Mouse (Mus musculus): Measurements from ENCODE around the gene Olfr693. TPM values are rescaled to one million over a fixed set of nuclear protein-coding genes. Genes with fewer than 3 reads are reported as not detected.
A peak's percentile ranks its signal among the peaks of the same experiment; 100 is the strongest.

The Olfr693 gene
- polyA plus RNA-seq, 1 experiment from 2014 or later, result not detected

DNA sequence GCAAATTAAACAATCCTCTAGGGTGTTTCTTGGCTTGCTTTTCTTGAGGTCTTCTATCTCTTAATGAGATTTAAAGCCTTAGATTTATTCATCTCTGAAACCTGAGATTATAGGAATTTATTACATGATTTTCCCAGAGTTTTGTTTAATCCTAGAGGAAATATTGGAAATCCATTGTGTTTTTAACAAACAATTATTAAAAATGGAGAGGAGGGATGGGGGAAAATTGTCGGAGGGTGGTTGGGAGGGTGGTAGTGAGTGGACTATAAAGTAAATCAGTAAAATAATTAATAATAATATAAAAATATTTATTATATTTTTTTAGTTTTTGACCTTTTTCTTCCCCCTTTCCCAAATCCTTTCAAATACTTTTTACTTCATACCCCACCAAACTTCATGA lies 11.3 kb upstream of the Olfr693 start, which contains the start of gene Olfr694:
Gene Olfr694, minus strand, starts transcription at position 101 of the 400 bp plus-strand sequence.
- H3K9ac ChIP-seq (replicated peaks), result no peak within 1 kb of the TSS
- no peak within 1 kb of the TSS for H3K4me2 ChIP-seq (ENCODE audit: low read depth, low read length)
- DNase-seq (no peak), ATAC-seq (no peak)
- no peaks in the 10 kb centered on the region for H3K4me1 ChIP-seq (ENCODE audit: insufficient read depth)
- no peaks in the 10 kb centered on the region for H3K36me3 ChIP-seq (replicated peaks; ENCODE audit: insufficient read depth, low read length)
- H3K9me3 ChIP-seq (ENCODE audit: low read length), result no peaks in the 10 kb centered on the region
- TF ChIP-seq CTCF (IDR thresholded peaks at IDR 0.05; ENCODE audit: low read depth), result no peak
- no peak for TF ChIP-seq EP300 (IDR thresholded peaks at IDR 0.05; ENCODE audit: low read depth)
- no peaks in the 10 kb centered on the region for H3K27me3 ChIP-seq (ENCODE audit: insufficient read depth, low read length)
- no peak within 1 kb of the TSS for H3K27ac ChIP-seq (ENCODE audit: low read depth)
- WGBS (ENCODE audit: insufficient replicate concordance), result 86% methylated on average over 1 of the region's 1 CpGs
- H3K4me3 ChIP-seq (ENCODE audit: low read depth, low read length), result no peak within 1 kb of the TSS

DNA sequence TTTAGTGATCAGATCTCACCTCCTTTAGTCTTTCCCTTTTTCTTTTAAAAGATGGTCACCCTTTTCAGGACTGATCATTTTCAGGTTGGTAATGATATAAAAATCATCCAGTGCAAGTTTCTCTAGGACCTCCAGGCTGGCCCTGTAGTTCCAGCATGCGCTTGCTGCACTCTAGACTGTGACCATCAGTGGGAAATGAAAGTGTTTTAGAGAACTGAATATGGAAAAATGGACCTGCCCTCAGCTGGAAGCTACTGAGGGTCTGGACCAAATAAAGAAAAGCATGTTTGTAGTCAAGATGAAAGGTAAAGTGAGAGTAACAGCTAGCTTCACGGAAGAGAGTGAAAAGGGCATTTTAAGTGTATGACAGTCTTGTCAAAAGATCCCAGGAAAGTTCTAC lies 5.0 kb upstream of the Olfr693 start:
- no peaks in the 10 kb centered on the region for H3K9me3 ChIP-seq (ENCODE audit: low read length)
- ATAC-seq (no peak), DNase-seq (no peak)
- H3K4me2 ChIP-seq (ENCODE audit: low read depth, low read length), result no peak overlapping the region
- no peaks in the 10 kb centered on the region for H3K4me1 ChIP-seq (ENCODE audit: insufficient read depth)
- no peak overlapping the region for H3K4me3 ChIP-seq (ENCODE audit: low read depth, low read length)
- 69% methylated on average over 2 of the region's 2 CpGs for WGBS (ENCODE audit: insufficient replicate concordance)
- H3K36me3 ChIP-seq (replicated peaks; ENCODE audit: insufficient read depth, low read length), result no peaks in the 10 kb centered on the region
- H3K27me3 ChIP-seq (ENCODE audit: insufficient read depth, low read length), result no peaks in the 10 kb centered on the region
- no peak overlapping the region for H3K9ac ChIP-seq (replicated peaks)
- no peak overlapping the region for H3K27ac ChIP-seq (ENCODE audit: low read depth)
- TF ChIP-seq CTCF (IDR thresholded peaks at IDR 0.05; ENCODE audit: low read depth) (no peak), EP300 (IDR thresholded peaks at IDR 0.05; ENCODE audit: low read depth) (no peak)

DNA sequence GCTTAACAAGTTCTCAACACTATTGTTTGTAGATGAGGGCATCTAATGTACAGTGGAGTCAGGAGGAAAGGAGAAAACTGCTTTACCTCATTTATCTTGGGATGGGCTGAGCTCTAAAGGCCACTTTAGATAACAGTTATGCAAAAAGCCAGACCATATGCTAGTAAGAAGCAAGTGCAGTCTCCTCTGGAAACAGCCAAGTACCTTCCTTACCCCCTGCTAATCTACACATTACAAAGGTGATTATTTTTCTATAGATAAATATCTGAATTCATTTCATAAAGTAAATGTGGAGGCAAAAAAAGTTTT lies 28.1 kb downstream of the Olfr693 start:
- ATAC-seq (peak; percentile 80), DNase-seq (no peak)
- Histone ChIP-seq H3K9me3 (ENCODE audit: low read length) (no peaks in the 10 kb centered on the region), H3K4me2 (ENCODE audit: low read depth, low read length) (no peak overlapping the region), H3K9ac (replicated peaks) (no peak overlapping the region), H3K36me3 (replicated peaks; ENCODE audit: insufficient read depth, low read length) (no peaks in the 10 kb centered on the region), H3K4me1 (ENCODE audit: insufficient read depth) (peaks cover 14% of the 10 kb centered on the region), H3K27me3 (ENCODE audit: insufficient read depth, low read length) (no peaks in the 10 kb centered on the region), H3K27ac (ENCODE audit: low read depth) (peak overlapping the region; percentile 88), H3K4me3 (ENCODE audit: low read depth, low read length) (no peak overlapping the region)
- TF ChIP-seq EP300 (IDR thresholded peaks at IDR 0.05; ENCODE audit: low read depth) (no peak), CTCF (IDR thresholded peaks at IDR 0.05; ENCODE audit: low read depth) (no peak)

DNA sequence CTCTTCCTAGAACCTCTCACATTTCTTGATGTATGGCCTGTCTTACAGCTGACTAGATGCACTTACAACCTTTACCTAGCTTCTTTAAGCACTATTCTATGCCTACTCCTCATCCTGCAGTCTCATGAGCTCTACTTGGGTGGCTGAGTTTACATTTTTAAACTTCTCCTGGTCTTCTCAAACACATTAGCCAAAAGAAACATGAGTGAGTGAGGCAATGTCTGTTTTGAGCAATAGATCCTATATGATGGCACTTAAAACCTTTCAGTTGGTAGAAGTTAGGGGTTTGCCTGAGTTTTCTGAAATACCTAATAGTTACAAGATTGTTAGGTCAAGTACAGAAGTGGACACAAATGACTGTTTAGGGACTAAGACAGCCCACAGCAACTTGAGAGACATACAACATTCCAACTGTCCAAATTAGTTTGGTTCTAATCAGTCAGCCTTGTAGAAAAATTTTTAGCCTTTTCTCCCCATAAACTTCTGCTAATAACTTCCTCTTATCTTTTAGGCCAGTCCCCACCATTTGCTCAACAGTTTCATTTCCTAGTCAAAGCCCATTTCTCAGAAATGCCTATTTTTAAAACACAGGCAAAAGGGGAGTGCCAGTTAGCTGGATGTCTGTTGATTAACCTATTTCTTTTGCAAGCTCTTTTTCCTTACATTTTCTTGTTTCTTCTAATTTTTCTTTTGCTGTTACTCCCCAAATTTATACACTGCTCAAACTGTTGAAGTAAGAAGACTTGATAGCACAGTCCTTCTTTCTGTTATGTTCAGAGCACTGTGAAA lies 28.6 kb downstream of the Olfr693 start:
- ATAC-seq (peak; percentile 90), DNase-seq (no peak)
- no peaks in the 10 kb centered on the region for H3K9me3 ChIP-seq (ENCODE audit: low read length)
- no peaks in the 10 kb centered on the region for H3K27me3 ChIP-seq (ENCODE audit: insufficient read depth, low read length)
- H3K36me3 ChIP-seq (replicated peaks; ENCODE audit: insufficient read depth, low read length), result no peaks in the 10 kb centered on the region
- H3K9ac ChIP-seq (replicated peaks), result no peak overlapping the region
- TF ChIP-seq CTCF (IDR thresholded peaks at IDR 0.05; ENCODE audit: low read depth) (no peak), EP300 (IDR thresholded peaks at IDR 0.05; ENCODE audit: low read depth) (peak; percentile 87)
- H3K27ac ChIP-seq (ENCODE audit: low read depth), result peak overlapping the region; percentile 88
- no peak overlapping the region for H3K4me3 ChIP-seq (ENCODE audit: low read depth, low read length)
- H3K4me2 ChIP-seq (ENCODE audit: low read depth, low read length), result no peak overlapping the region
- H3K4me1 ChIP-seq (ENCODE audit: insufficient read depth), result peaks cover 14% of the 10 kb centered on the region

DNA sequence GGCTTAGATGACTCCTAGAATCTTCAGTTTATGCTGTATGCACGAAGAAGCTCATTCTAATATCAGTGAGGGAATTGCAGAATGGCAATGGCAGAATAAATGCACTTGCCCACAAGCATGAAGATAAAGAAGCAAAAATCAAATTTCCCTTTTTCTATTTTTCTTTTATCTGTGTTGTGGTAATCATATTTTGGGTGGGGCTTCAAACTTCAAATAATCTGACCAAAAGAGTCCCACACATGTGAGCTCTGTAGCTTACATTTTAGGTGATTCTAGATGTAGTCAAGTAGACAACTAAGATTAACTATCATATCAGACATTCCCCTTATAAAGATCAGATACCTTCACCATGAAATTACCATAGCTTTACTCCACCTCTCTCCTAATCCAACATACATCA lies 30.6 kb downstream of the Olfr693 start:
- Histone ChIP-seq H3K36me3 (replicated peaks; ENCODE audit: insufficient read depth, low read length) (no peaks in the 10 kb centered on the region), H3K9me3 (ENCODE audit: low read length) (no peaks in the 10 kb centered on the region), H3K4me3 (ENCODE audit: low read depth, low read length) (no peak overlapping the region), H3K4me2 (ENCODE audit: low read depth, low read length) (no peak overlapping the region), H3K9ac (replicated peaks) (no peak overlapping the region), H3K27me3 (ENCODE audit: insufficient read depth, low read length) (no peaks in the 10 kb centered on the region), H3K4me1 (ENCODE audit: insufficient read depth) (peaks cover 14% of the 10 kb centered on the region), H3K27ac (ENCODE audit: low read depth) (no peak overlapping the region)
- no peak for DNase-seq
- TF ChIP-seq CTCF (IDR thresholded peaks at IDR 0.05; ENCODE audit: low read depth) (no peak), EP300 (IDR thresholded peaks at IDR 0.05; ENCODE audit: low read depth) (no peak)
- 65% methylated on average over 1 of the region's 1 CpGs for WGBS (ENCODE audit: insufficient replicate concordance)
- no peak for ATAC-seq

DNA sequence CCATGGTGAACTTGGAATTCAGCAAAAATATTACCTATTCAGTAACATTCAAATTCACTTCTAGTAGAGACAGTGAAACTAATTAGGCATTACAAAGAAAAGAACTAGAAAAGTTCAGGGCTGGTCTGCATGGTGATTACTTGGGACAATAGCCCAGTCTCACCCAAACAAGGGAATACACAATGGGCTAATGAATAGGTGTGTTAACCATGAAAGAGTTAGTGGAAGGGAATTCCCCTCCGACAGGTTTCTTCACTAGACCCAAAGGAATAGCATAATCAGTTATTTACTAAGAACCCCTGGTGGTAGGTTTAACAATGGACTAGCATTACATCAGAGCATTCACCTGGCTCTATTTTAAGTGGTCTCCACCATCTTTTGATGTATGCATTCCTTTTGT lies 35.1 kb downstream of the Olfr693 start:
- Histone ChIP-seq H3K9ac (replicated peaks) (no peak overlapping the region), H3K27me3 (ENCODE audit: insufficient read depth, low read length) (no peaks in the 10 kb centered on the region), H3K27ac (ENCODE audit: low read depth) (no peak overlapping the region), H3K4me1 (ENCODE audit: insufficient read depth) (no peaks in the 10 kb centered on the region; the same call in 1 of the 2 replicates), H3K36me3 (replicated peaks; ENCODE audit: insufficient read depth, low read length) (no peaks in the 10 kb centered on the region), H3K4me2 (ENCODE audit: low read depth, low read length) (no peak overlapping the region), H3K4me3 (ENCODE audit: low read depth, low read length) (no peak overlapping the region), H3K9me3 (ENCODE audit: low read length) (no peaks in the 10 kb centered on the region)
- WGBS (ENCODE audit: insufficient replicate concordance), result 75% methylated on average over 1 of the region's 1 CpGs
- ATAC-seq (no peak), DNase-seq (no peak)
- TF ChIP-seq EP300 (IDR thresholded peaks at IDR 0.05; ENCODE audit: low read depth) (no peak), CTCF (IDR thresholded peaks at IDR 0.05; ENCODE audit: low read depth) (no peak)
